Mouse (Mus musculus) skeletal muscle tissue, adult 2 months (tissue): Measurements from ENCODE around the gene Fdxr.

Experiments used
- DNase-seq: peaks from one replicate; pipeline ENCODE4 v3.0.0-alpha.2; 2012; ENCODE audit warnings: low read depth, low spot score

Gene Fdxr

GRCm38 (mm10) chr11:115289885-115290284 is 13.0 kb upstream of the Fdxr start:
- DNase-seq: no peak

- DNase-seq: no peak
Observed at GRCm38 (mm10) chr11:115288305-115288704, 11.5 kb upstream of the Fdxr start.

- DNase-seq: no peak
Observed at GRCm38 (mm10) chr11:115287386-115287785, 10.5 kb upstream of the Fdxr start.

GRCm38 (mm10) chr11:115286201-115286993 is 9.5 kb upstream of the Fdxr start:
- peak; percentile 86 for DNase-seq

- no peak for DNase-seq
Observed at GRCm38 (mm10) chr11:115285282-115285681, 8.4 kb upstream of the Fdxr start.

- no peak for DNase-seq
Observed at GRCm38 (mm10) chr11:115283891-115284620, 7.2 kb upstream of the Fdxr start.

- DNase-seq: no peak
Observed at GRCm38 (mm10) chr11:115283486-115283765, 6.6 kb upstream of the Fdxr start.

- no peak for DNase-seq
Observed at GRCm38 (mm10) chr11:115282723-115283485, 6.1 kb upstream of the Fdxr start.

GRCm38 (mm10) chr11:115282295-115282694 is 5.4 kb upstream of the Fdxr start:
- DNase-seq: no peak

- DNase-seq: no peak
Observed at GRCm38 (mm10) chr11:115279726-115280125, 2.9 kb upstream of the Fdxr start.

- no peak for DNase-seq
Observed at GRCm38 (mm10) chr11:115278176-115278575, 1.3 kb upstream of the Fdxr start.

- DNase-seq: no peak
Observed at GRCm38 (mm10) chr11:115277604-115277975, 740 bp upstream of the Fdxr start.

- no peak for DNase-seq
Observed at GRCm38 (mm10) chr11:115275954-115276353, 896 bp downstream of the Fdxr start.

- DNase-seq: no peak
Observed at GRCm38 (mm10) chr11:115275509-115275908, 1.3 kb downstream of the Fdxr start.

GRCm38 (mm10) chr11:115274771-115275170 is 2.1 kb downstream of the Fdxr start:
- DNase-seq: no peak

GRCm38 (mm10) chr11:115274178-115274577 is 2.7 kb downstream of the Fdxr start:
- no peak for DNase-seq

GRCm38 (mm10) chr11:115273735-115274134 is 3.1 kb downstream of the Fdxr start:
- DNase-seq: no peak

- DNase-seq: no peak
Observed at GRCm38 (mm10) chr11:115272894-115273498, 3.9 kb downstream of the Fdxr start.

- no peak for DNase-seq
Observed at GRCm38 (mm10) chr11:115271481-115271880, 5.4 kb downstream of the Fdxr start.

GRCm38 (mm10) chr11:115271052-115271451 is 5.8 kb downstream of the Fdxr start:
- DNase-seq: no peak

- DNase-seq: peak; percentile 52
Observed at GRCm38 (mm10) chr11:115270148-115270861, 6.5 kb downstream of the Fdxr start.
